Mouse (Mus musculus) activated CD4-positive, CD25-positive, alpha-beta regulatory T cell, adult 4 months (primary cell): ENCODE results near the gene Tmprss9. TPM values are rescaled to one million over a fixed set of nuclear protein-coding genes. Genes with fewer than 3 reads are reported as not detected.

Experiments
- ATAC-seq: one replicate; pipeline ENCODE4 v1.8.0; 2017
- polyA plus RNA-seq, 2 experiments: library from polyadenylated mRNA; unstranded; fragments of 100-300 nt; shearing (Covaris generic); gene quantifications; one replicate each; pipeline ENCODE4 v1.2.1; 2017

Tmprss9 gene
- polyA plus RNA-seq, 2 experiments from 2014 or later: not detected

GRCm38 (mm10) chr10:80915736-80916135 is 44.1 kb downstream of the Tmprss9 start:
- no peak for ATAC-seq

- peak; percentile 24 for ATAC-seq
Observed at GRCm38 (mm10) chr10:80917336-80917778, 45.7 kb downstream of the Tmprss9 start.

GRCm38 (mm10) chr10:80917779-80918434 is 46.3 kb downstream of the Tmprss9 start, which contains the start of gene Lmnb2:
TSS of gene Lmnb2 (minus strand) at chr10:80918245.
- peak; percentile 62 for ATAC-seq

GRCm38 (mm10) chr10:80921923-80922322 is 50.3 kb downstream of the Tmprss9 start:
- ATAC-seq: no peak

- no peak for ATAC-seq
Observed at GRCm38 (mm10) chr10:80925472-80925871, 53.8 kb downstream of the Tmprss9 start.

GRCm38 (mm10) chr10:80928586-80929298 is 57.1 kb downstream of the Tmprss9 start:
- peak; percentile 38 for ATAC-seq

- ATAC-seq: peak; percentile 79
Observed at GRCm38 (mm10) chr10:80929299-80930226, 57.9 kb downstream of the Tmprss9 start, which contains the start of gene Gadd45b. TSS of gene Gadd45b (plus strand) at chr10:80930073.

GRCm38 (mm10) chr10:80930361-80931152 is 58.9 kb downstream of the Tmprss9 start:
- peak; percentile 24 for ATAC-seq

GRCm38 (mm10) chr10:80931153-80931671 is 59.6 kb downstream of the Tmprss9 start:
- ATAC-seq: no peak

GRCm38 (mm10) chr10:80931695-80932094 is 60.0 kb downstream of the Tmprss9 start:
- ATAC-seq: no peak

- no peak for ATAC-seq
Observed at GRCm38 (mm10) chr10:80932206-80932605, 60.6 kb downstream of the Tmprss9 start.

- no peak for ATAC-seq
Observed at GRCm38 (mm10) chr10:80932700-80933420, 61.2 kb downstream of the Tmprss9 start.

- no peak for ATAC-seq
Observed at GRCm38 (mm10) chr10:80933421-80933979, 61.9 kb downstream of the Tmprss9 start.

GRCm38 (mm10) chr10:80934136-80934985 is 62.7 kb downstream of the Tmprss9 start:
- ATAC-seq: no peak

- ATAC-seq: no peak
Observed at GRCm38 (mm10) chr10:80935241-80935640, 63.6 kb downstream of the Tmprss9 start.

- no peak for ATAC-seq
Observed at GRCm38 (mm10) chr10:80935698-80936097, 64.0 kb downstream of the Tmprss9 start.

GRCm38 (mm10) chr10:80936135-80936809 is 64.6 kb downstream of the Tmprss9 start:
- no peak for ATAC-seq

- ATAC-seq: no peak
Observed at GRCm38 (mm10) chr10:80936810-80937164, 65.1 kb downstream of the Tmprss9 start.

- ATAC-seq: no peak
Observed at GRCm38 (mm10) chr10:80937646-80938045, 66.0 kb downstream of the Tmprss9 start.
